Comparison of ENCODE assay signal across 8 mouse cellular contexts in the genomic region with DNA sequence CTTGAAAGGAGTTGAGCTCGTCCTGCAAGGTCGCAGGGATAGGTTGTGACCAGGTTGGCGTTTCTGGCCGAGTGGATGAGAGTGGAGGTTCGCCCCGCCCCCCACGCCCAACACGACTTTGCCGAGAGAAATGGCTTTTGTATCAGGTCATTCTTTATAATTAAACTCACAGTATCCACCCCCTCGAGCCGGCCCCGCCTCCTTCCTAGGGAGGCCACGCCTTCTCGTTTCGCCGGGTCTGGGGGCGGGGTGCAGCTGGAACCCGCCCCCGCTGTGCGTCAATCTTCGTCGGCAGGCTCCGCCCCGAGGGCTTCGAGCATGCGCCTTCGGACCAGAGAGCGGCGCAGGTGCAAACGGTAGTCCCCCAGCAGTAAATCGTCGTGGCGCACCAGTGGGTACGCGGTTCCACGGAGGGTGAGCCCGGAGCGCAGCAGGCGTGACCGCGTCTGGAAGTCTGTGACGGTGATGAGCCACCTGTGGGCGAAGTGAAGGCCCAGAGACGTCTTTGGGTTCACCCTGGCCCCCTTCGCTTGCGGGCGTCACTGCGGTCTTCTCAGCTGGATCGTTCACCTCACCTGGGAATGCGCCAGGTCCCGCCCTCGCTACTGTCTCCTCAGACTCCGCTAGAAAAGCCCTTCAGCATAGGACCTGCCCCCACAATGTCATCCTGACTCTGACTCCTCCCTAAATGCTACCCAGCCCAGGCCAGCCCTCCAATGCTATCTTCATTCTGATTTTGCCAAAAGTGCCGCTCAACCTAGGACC. TPM values are rescaled to one million over a fixed set of nuclear protein-coding genes. Genes with fewer than 3 reads are reported as not detected.
DNase-seq lines count a peak whose midpoint lies in the region; ATAC-seq and TF ChIP-seq lines count a peak whose summit lies in the region.

No protein-coding gene starts in this region.

- WGBS in embryonic facial prominence, embryonic 14.5 days = under 1% methylated on average over 39 of the region's 54 CpGs
- WGBS in heart, embryonic 10.5 days = 1% methylated on average over 54 of the region's 54 CpGs
- WGBS in kidney, embryonic 15.5 days = under 1% methylated on average over 54 of the region's 54 CpGs
- WGBS in limb, embryonic 15.5 days = under 1% methylated on average over 54 of the region's 54 CpGs
- WGBS in midbrain, postnatal 0 days = under 1% methylated on average over 53 of the region's 54 CpGs

- peak overlapping the region; percentile 58 for H3K4me3 ChIP-seq in erythroblast, embryonic 14.5 days (replicated peaks)
- peak overlapping the region; percentile 44 for H3K4me3 ChIP-seq in embryonic facial prominence, embryonic 14.5 days (ENCODE audit: low read depth, low read length)
- peak overlapping the region; percentile 62 for H3K4me3 ChIP-seq in heart, embryonic 10.5 days
- H3K4me3 ChIP-seq in kidney, embryonic 15.5 days (replicated peaks) = peak overlapping the region; percentile 59
- H3K4me3 ChIP-seq in limb, embryonic 15.5 days = peak overlapping the region; percentile 50
- peak overlapping the region; percentile 43 for H3K4me3 ChIP-seq in midbrain, postnatal 0 days (ENCODE audit: low read depth, low read length)

- no peak overlapping the region for H3K27ac ChIP-seq in embryonic facial prominence, embryonic 14.5 days (replicated peaks; ENCODE audit: low read depth, low read length)
- peak overlapping the region; percentile 86 for H3K27ac ChIP-seq in heart, embryonic 10.5 days
- no peak overlapping the region for H3K27ac ChIP-seq in kidney, embryonic 15.5 days
- no peak overlapping the region for H3K27ac ChIP-seq in limb, embryonic 15.5 days
- H3K27ac ChIP-seq in midbrain, postnatal 0 days (ENCODE audit: low read depth, low read length) = peak overlapping the region; percentile 95

- H3K27me3 ChIP-seq in erythroblast, embryonic 14.5 days (ENCODE audit: control insufficient read depth) = peaks cover 84% of the 10 kb centered on the region
- H3K27me3 ChIP-seq in embryonic facial prominence, embryonic 14.5 days (replicated peaks; ENCODE audit: control insufficient read depth, insufficient read depth, low read length) = peaks cover 59% of the 10 kb centered on the region
- H3K27me3 ChIP-seq in heart, embryonic 10.5 days (ENCODE audit: insufficient read depth, poor library complexity, severe bottlenecking) = peaks cover 72% of the 10 kb centered on the region
- peaks cover 65% of the 10 kb centered on the region for H3K27me3 ChIP-seq in kidney, embryonic 15.5 days
- H3K27me3 ChIP-seq in limb, embryonic 15.5 days = peaks cover 86% of the 10 kb centered on the region
- H3K27me3 ChIP-seq in midbrain, postnatal 0 days (ENCODE audit: insufficient read depth, low read length) = no peaks in the 10 kb centered on the region; the same call in 1 of the 2 replicates

- peak; percentile 93 for DNase-seq in embryonic facial prominence, embryonic 14.5 days (ENCODE audit: low spot score)
- peak; percentile 97 for DNase-seq in heart, embryonic 10.5 days (ENCODE audit: low spot score)
- DNase-seq in midbrain, postnatal 0 days (ENCODE audit: low spot score) = peak; percentile 96
- DNase-seq in spleen, postnatal 14 days (ENCODE audit: low spot score in 2 of 2) = peak; percentile 70 to 83

- H3K4me2 ChIP-seq in embryonic facial prominence, embryonic 14.5 days (ENCODE audit: low read depth, low read length) = peak overlapping the region; percentile 85
- peak overlapping the region; percentile 95 for H3K4me2 ChIP-seq in kidney, embryonic 15.5 days
- peak overlapping the region; percentile 92 for H3K4me2 ChIP-seq in limb, embryonic 15.5 days
- peak overlapping the region; percentile 85 for H3K4me2 ChIP-seq in midbrain, postnatal 0 days (ENCODE audit: low read depth, low read length, poor library complexity, severe bottlenecking)

- H3K9me3 ChIP-seq in erythroblast, embryonic 14.5 days (ENCODE audit: control insufficient read depth, low read length) = peaks cover 2% of the 10 kb centered on the region; the same call in 1 of the 2 replicates
- no peaks in the 10 kb centered on the region for H3K9me3 ChIP-seq in embryonic facial prominence, embryonic 14.5 days (ENCODE audit: control insufficient read depth, low read length)
- H3K9me3 ChIP-seq in heart, embryonic 10.5 days = no peaks in the 10 kb centered on the region
- H3K9me3 ChIP-seq in kidney, embryonic 15.5 days (replicated peaks) = no peaks in the 10 kb centered on the region
- no peaks in the 10 kb centered on the region for H3K9me3 ChIP-seq in limb, embryonic 15.5 days
- H3K9me3 ChIP-seq in midbrain, postnatal 0 days (ENCODE audit: low read length) = no peaks in the 10 kb centered on the region

- H3K9ac ChIP-seq in embryonic facial prominence, embryonic 14.5 days (ENCODE audit: low read depth, low read length) = peak overlapping the region; percentile 54
- peak overlapping the region; percentile 48; the same call in 1 of the 2 replicates for H3K9ac ChIP-seq in kidney, embryonic 15.5 days
- no peak overlapping the region for H3K9ac ChIP-seq in limb, embryonic 15.5 days
- H3K9ac ChIP-seq in midbrain, postnatal 0 days (replicated peaks; ENCODE audit: low read length, poor library complexity, severe bottlenecking) = peak overlapping the region; percentile 77

- H3K36me3 ChIP-seq in erythroblast, embryonic 14.5 days (ENCODE audit: control insufficient read depth) = no peaks in the 10 kb centered on the region
- H3K36me3 ChIP-seq in embryonic facial prominence, embryonic 14.5 days (ENCODE audit: control insufficient read depth, insufficient read depth, low read length) = no peaks in the 10 kb centered on the region
- no peaks in the 10 kb centered on the region for H3K36me3 ChIP-seq in heart, embryonic 10.5 days
- no peaks in the 10 kb centered on the region for H3K36me3 ChIP-seq in kidney, embryonic 15.5 days
- no peaks in the 10 kb centered on the region for H3K36me3 ChIP-seq in limb, embryonic 15.5 days
- peaks cover 4% of the 10 kb centered on the region; the same call in 1 of the 2 replicates for H3K36me3 ChIP-seq in midbrain, postnatal 0 days (ENCODE audit: insufficient read depth, low read length)

- no peak for ATAC-seq in erythroblast, adult 5-6 weeks (replicated peaks; ENCODE audit: low FRiP score, poor library complexity, severe bottlenecking)
- ATAC-seq in embryonic facial prominence, embryonic 14.5 days (ENCODE audit: low read depth) = peak; percentile 74
- peak; percentile 69 for ATAC-seq in kidney, embryonic 15.5 days (replicated peaks; ENCODE audit: low FRiP score)
- peak; percentile 41 for ATAC-seq in limb, embryonic 15.5 days (ENCODE audit: insufficient number of reproducible peaks, low FRiP score, low TSS enrichment, low read depth)
- ATAC-seq in midbrain, postnatal 0 days (ENCODE audit: low FRiP score) = peak; percentile 66

- H3K4me1 ChIP-seq in erythroblast, embryonic 14.5 days (ENCODE audit: control insufficient read depth) = peaks cover 12% of the 10 kb centered on the region
- peaks cover 7% of the 10 kb centered on the region; the same call in 1 of the 2 replicates for H3K4me1 ChIP-seq in embryonic facial prominence, embryonic 14.5 days (ENCODE audit: control insufficient read depth, insufficient read depth, low read length)
- H3K4me1 ChIP-seq in heart, embryonic 10.5 days = peaks cover 42% of the 10 kb centered on the region
- H3K4me1 ChIP-seq in kidney, embryonic 15.5 days = peaks cover 42% of the 10 kb centered on the region
- H3K4me1 ChIP-seq in limb, embryonic 15.5 days = peaks cover 38% of the 10 kb centered on the region
- no peaks in the 10 kb centered on the region for H3K4me1 ChIP-seq in midbrain, postnatal 0 days (ENCODE audit: insufficient read depth, low read length)

- peak; percentile 19; the same call in 1 of the 2 replicates for TF ChIP-seq CTCF in midbrain, postnatal 0 days (IDR thresholded peaks at IDR 0.05)

RNA-seq across cellular contexts. Expression of a gene that starts 23.8 kb away (rescaled TPM):
- polyA plus RNA-seq in erythroblast, embryonic 14.5 days (2012) = not detected in 2 replicates
- total RNA-seq in erythroblast, adult 5-6 weeks (2015; ENCODE audit: low replicate concordance) = not detected in 2 replicates
- not detected in 2 replicates for total RNA-seq in erythroblast, adult 5-6 weeks (2017; ENCODE audit: low replicate concordance)
- 2.4 and 2.6 TPM in 2 replicates for polyA plus RNA-seq in embryonic facial prominence, embryonic 14.5 days (2014; fragmentation: Nextera tagmentation; extraction: Ambion mirVana)
- polyA plus RNA-seq in heart, embryonic 10.5 days (2016; fragmentation: Nextera tagmentation; extraction: Ambion mirVana) = 0.74 and 0.78 TPM in 2 replicates
- 2.4 and 2.5 TPM in 2 replicates for polyA plus RNA-seq in kidney, embryonic 15.5 days (2015; fragmentation: Nextera tagmentation; extraction: Ambion mirVana)
- 2.2 and 3.2 TPM in 2 replicates for polyA plus RNA-seq in limb, embryonic 15.5 days (2015; fragmentation: Nextera tagmentation; extraction: Ambion mirVana)
- 119 and 144 TPM in 2 replicates for total RNA-seq in midbrain, postnatal 0 days (2014; rRNA removed)
- 88.4 and 96.7 TPM in 2 replicates for polyA plus RNA-seq in midbrain, postnatal 0 days (2015; fragmentation: Nextera tagmentation; extraction: Ambion mirVana)

RNA-seq across cellular contexts. Expression of a gene that starts 25.5 kb away (rescaled TPM):
- 0.04 and 0.06 TPM in 2 replicates for polyA plus RNA-seq in erythroblast, embryonic 14.5 days (2012)
- not detected in 2 replicates for total RNA-seq in erythroblast, adult 5-6 weeks (2015; ENCODE audit: low replicate concordance)
- total RNA-seq in erythroblast, adult 5-6 weeks (2017; ENCODE audit: low replicate concordance) = not detected in 2 replicates
- polyA plus RNA-seq in embryonic facial prominence, embryonic 14.5 days (2014; fragmentation: Nextera tagmentation; extraction: Ambion mirVana) = 0.33 and 0.80 TPM in 2 replicates
- 0.49 and 0.83 TPM in 2 replicates for polyA plus RNA-seq in heart, embryonic 10.5 days (2016; fragmentation: Nextera tagmentation; extraction: Ambion mirVana)
- 1.1 TPM in 2 replicates for polyA plus RNA-seq in kidney, embryonic 15.5 days (2015; fragmentation: Nextera tagmentation; extraction: Ambion mirVana)
- 0.43 and 0.58 TPM in 2 replicates for polyA plus RNA-seq in limb, embryonic 15.5 days (2015; fragmentation: Nextera tagmentation; extraction: Ambion mirVana)
- total RNA-seq in midbrain, postnatal 0 days (2014; rRNA removed) = 0.38 and 1.4 TPM in 2 replicates
- polyA plus RNA-seq in midbrain, postnatal 0 days (2015; fragmentation: Nextera tagmentation; extraction: Ambion mirVana) = 3.8 and 5.2 TPM in 2 replicates

RNA-seq across cellular contexts. Expression of a gene that starts 50.0 kb away (rescaled TPM):
- polyA plus RNA-seq in erythroblast, embryonic 14.5 days (2012) = 0.01 TPM in 2 replicates
- total RNA-seq in erythroblast, adult 5-6 weeks (2015; ENCODE audit: low replicate concordance) = not detected in 2 replicates
- total RNA-seq in erythroblast, adult 5-6 weeks (2017; ENCODE audit: low replicate concordance) = not detected in 2 replicates
- 3.6 and 3.7 TPM in 2 replicates for polyA plus RNA-seq in embryonic facial prominence, embryonic 14.5 days (2014; fragmentation: Nextera tagmentation; extraction: Ambion mirVana)
- polyA plus RNA-seq in heart, embryonic 10.5 days (2016; fragmentation: Nextera tagmentation; extraction: Ambion mirVana) = 0.47 and 0.84 TPM in 2 replicates
- polyA plus RNA-seq in kidney, embryonic 15.5 days (2015; fragmentation: Nextera tagmentation; extraction: Ambion mirVana) = 1.6 and 2.5 TPM in 2 replicates
- 2.4 and 3.2 TPM in 2 replicates for polyA plus RNA-seq in limb, embryonic 15.5 days (2015; fragmentation: Nextera tagmentation; extraction: Ambion mirVana)
- total RNA-seq in midbrain, postnatal 0 days (2014; rRNA removed) = 48.1 and 60.3 TPM in 2 replicates
- 33.9 and 39.2 TPM in 2 replicates for polyA plus RNA-seq in midbrain, postnatal 0 days (2015; fragmentation: Nextera tagmentation; extraction: Ambion mirVana)

RNA-seq across cellular contexts. Expression of a gene that starts 53.4 kb away (rescaled TPM):
- polyA plus RNA-seq in erythroblast, embryonic 14.5 days (2012) = 0.01 TPM in 1 of 2 replicates, not detected in the other
- total RNA-seq in erythroblast, adult 5-6 weeks (2015; ENCODE audit: low replicate concordance) = 0.19 and 0.63 TPM in 2 replicates
- 0.28 and 1.0 TPM in 2 replicates for total RNA-seq in erythroblast, adult 5-6 weeks (2017; ENCODE audit: low replicate concordance)
- polyA plus RNA-seq in embryonic facial prominence, embryonic 14.5 days (2014; fragmentation: Nextera tagmentation; extraction: Ambion mirVana) = 27.3 and 34.6 TPM in 2 replicates
- polyA plus RNA-seq in heart, embryonic 10.5 days (2016; fragmentation: Nextera tagmentation; extraction: Ambion mirVana) = 0.60 and 1.2 TPM in 2 replicates
- polyA plus RNA-seq in kidney, embryonic 15.5 days (2015; fragmentation: Nextera tagmentation; extraction: Ambion mirVana) = 6.0 and 7.0 TPM in 2 replicates
- 24.0 and 31.1 TPM in 2 replicates for polyA plus RNA-seq in limb, embryonic 15.5 days (2015; fragmentation: Nextera tagmentation; extraction: Ambion mirVana)
- 3.2 and 3.9 TPM in 2 replicates for total RNA-seq in midbrain, postnatal 0 days (2014; rRNA removed)
- 3.5 and 3.8 TPM in 2 replicates for polyA plus RNA-seq in midbrain, postnatal 0 days (2015; fragmentation: Nextera tagmentation; extraction: Ambion mirVana)

Comparison
In these comparisons a context has a peak if more than half of its experiments do, and no peak if none do; other contexts are left out.
1. H3K27ac ChIP-seq: peak in heart, embryonic 10.5 days (single experiment) and midbrain, postnatal 0 days (single experiment); none in embryonic facial prominence, embryonic 14.5 days (single experiment), kidney, embryonic 15.5 days (single experiment) and limb, embryonic 15.5 days (single experiment).
2. RNA of a gene that starts 23.8 kb away (polyA plus RNA-seq): 88.4 to 96.7 TPM in midbrain, postnatal 0 days; 2.2 to 3.2 TPM in limb, embryonic 15.5 days, 2.4 to 2.6 TPM in embryonic facial prominence, embryonic 14.5 days, 2.4 to 2.5 TPM in kidney, embryonic 15.5 days, 0.74 to 0.78 TPM in heart, embryonic 10.5 days and not detected in erythroblast, embryonic 14.5 days; every median in the first group is over 10 times any median in the second.
3. Peak in every context shown above with its lines, with median percentiles within 50 percentile points of each other: H3K4me3 ChIP-seq, DNase-seq and H3K4me2 ChIP-seq.